Mouse (Mus musculus) kidney, postnatal 0 days (tissue): Measurements from ENCODE around the gene Sim1. TPM values are rescaled to one million over a fixed set of nuclear protein-coding genes. Genes with fewer than 3 reads are reported as not detected.

ENCODE experiments used
- ATAC-seq: fragments of 200-750 bp; cut with Nextera tagmentation; replicated peaks from 2 replicates; pipeline ENCODE4 v1.8.0; 2017; ENCODE audit warnings: low read depth, moderate number of reproducible peaks, moderate TSS enrichment, moderate library complexity; ENCODE audit not compliant: low FRiP score
- DNase-seq: peaks from one replicate; pipeline ENCODE4 v3.0.0-alpha.2; 2016; ENCODE audit warnings: low spot score
- H3K27ac ChIP-seq: fragments of 300-500 bp; sonication (generic); 2 replicates; pipeline ENCODE4 v1.5.1; 2014; ENCODE audit warnings: mild to moderate bottlenecking
- H3K27me3 ChIP-seq: fragments of 300-500 bp; sonication (generic); 2 replicates; pipeline ENCODE4 v1.6.1; 2014; ENCODE audit warnings: low read length, mixed read lengths; ENCODE audit not compliant: insufficient read depth
- H3K36me3 ChIP-seq: fragments of 300-500 bp; sonication (generic); 2 replicates; pipeline ENCODE4 v1.6.1; 2014; ENCODE audit warnings: low read length, mixed read lengths; ENCODE audit not compliant: insufficient read depth
- H3K4me1 ChIP-seq: fragments of 300-500 bp; sonication (generic); replicated peaks from 2 replicates; pipeline ENCODE4 v1.6.1; 2014; ENCODE audit warnings: antibody characterized with exemption, low read length, mixed read lengths; ENCODE audit not compliant: insufficient read depth
- H3K4me2 ChIP-seq: fragments of 300-500 bp; sonication (generic); 2 replicates; pipeline ENCODE4 v1.6.1; 2014; ENCODE audit warnings: mild to moderate bottlenecking, low read length, moderate library complexity, mixed read lengths
- H3K4me3 ChIP-seq: fragments of 300-500 bp; sonication (generic); replicated peaks from 2 replicates; pipeline ENCODE4 v1.5.1; 2014; ENCODE audit warnings: low read depth, low read length
- H3K9ac ChIP-seq: fragments of 300-500 bp; sonication (generic); 2 replicates; pipeline ENCODE4 v1.6.1; 2014; ENCODE audit warnings: low read depth, low read length
- H3K9me3 ChIP-seq: fragments of 300-500 bp; sonication (generic); replicated peaks from 2 replicates; pipeline ENCODE4 v1.6.1; 2016; ENCODE audit warnings: low read length, inconsistent platforms, mixed read lengths
- CTCF ChIP-seq: IDR thresholded peaks from 2 replicates; pipeline ENCODE4 v1.5.1; 2016; ENCODE audit warnings: antibody characterized with exemption, low read depth, mild to moderate bottlenecking, moderate library complexity
- WGBS: fragments of 180-500 bp; shearing (Covaris S2); extraction: QIAGEN DNeasy Blood & Tissue Kit; methylation state at CpG from one replicate; pipeline ENCODE4 v1.1.7; 2014; 5-methylcytosine and 5-hydroxymethylcytosine counted together
- polyA plus RNA-seq: library from polyadenylated mRNA; unstranded; fragments of >200 nt; fragmentation: Nextera tagmentation; extraction: Ambion mirVana; gene quantifications from 2 replicates; pipeline ENCODE4 v1.2.1, GENCODE M21; 2015

The Sim1 gene
- polyA plus RNA-seq, 1 experiment from 2014 or later: 9.5 TPM

DNA sequence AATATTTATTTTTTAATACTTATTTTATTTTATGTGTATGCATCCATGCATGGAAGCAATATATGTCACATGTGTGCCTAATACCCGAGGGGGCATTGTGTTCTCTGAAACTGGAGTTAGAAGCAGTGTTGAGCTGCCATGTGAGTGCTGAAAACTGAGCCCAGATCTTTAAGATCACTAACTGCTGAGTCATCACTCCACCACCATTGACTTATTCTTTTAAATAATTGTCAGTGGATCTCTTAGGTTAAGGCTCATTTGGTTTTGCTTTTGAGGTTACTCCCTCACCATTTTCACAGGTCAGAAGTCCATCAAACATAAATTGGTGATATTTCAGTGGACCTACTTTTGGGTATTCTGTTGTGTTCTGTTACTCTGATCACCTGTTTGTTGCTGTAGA, 79.1 kb downstream of the Sim1 start:
- H3K4me2 ChIP-seq: no peak overlapping the region
- H3K36me3 ChIP-seq: no peaks in the 10 kb centered on the region
- H3K27ac ChIP-seq: no peak overlapping the region
- DNase-seq (no peak), ATAC-seq (no peak)
- no peak overlapping the region for H3K4me3 ChIP-seq
- TF ChIP-seq CTCF: no peak
- no peaks in the 10 kb centered on the region for H3K4me1 ChIP-seq
- no peaks in the 10 kb centered on the region for H3K9me3 ChIP-seq
- no peak overlapping the region for H3K9ac ChIP-seq
- H3K27me3 ChIP-seq: no peaks in the 10 kb centered on the region
- 59% methylated on average over 1 of the region's 1 CpGs for WGBS

DNA sequence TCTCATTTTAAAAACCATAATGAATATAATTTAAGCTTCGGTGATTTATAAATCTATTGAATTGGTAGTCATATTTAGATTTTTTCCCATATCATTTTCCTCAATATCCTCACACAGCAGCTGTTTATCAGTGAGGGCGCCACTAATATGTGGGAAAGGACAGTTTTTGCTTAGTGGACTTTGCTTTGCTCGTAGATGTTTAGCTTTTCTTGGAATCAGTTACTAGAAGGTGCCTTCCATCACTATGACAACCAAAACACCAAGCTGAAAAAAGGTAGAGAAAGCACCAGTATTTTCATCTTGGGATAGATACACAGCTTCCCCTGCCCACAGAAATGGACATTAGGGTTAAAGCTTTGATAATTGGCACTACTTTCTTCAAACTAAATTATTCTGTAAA, 87.3 kb downstream of the Sim1 start:
- Histone ChIP-seq H3K36me3 (no peaks in the 10 kb centered on the region), H3K4me1 (no peaks in the 10 kb centered on the region), H3K27me3 (no peaks in the 10 kb centered on the region), H3K4me2 (no peak overlapping the region), H3K9me3 (no peaks in the 10 kb centered on the region), H3K4me3 (no peak overlapping the region), H3K9ac (no peak overlapping the region), H3K27ac (no peak overlapping the region)
- TF ChIP-seq CTCF: no peak
- ATAC-seq (peak; percentile 72; the same call in 1 of the 2 replicates), DNase-seq (peak; percentile 4)
- WGBS: 79% methylated on average over 3 of the region's 3 CpGs

DNA sequence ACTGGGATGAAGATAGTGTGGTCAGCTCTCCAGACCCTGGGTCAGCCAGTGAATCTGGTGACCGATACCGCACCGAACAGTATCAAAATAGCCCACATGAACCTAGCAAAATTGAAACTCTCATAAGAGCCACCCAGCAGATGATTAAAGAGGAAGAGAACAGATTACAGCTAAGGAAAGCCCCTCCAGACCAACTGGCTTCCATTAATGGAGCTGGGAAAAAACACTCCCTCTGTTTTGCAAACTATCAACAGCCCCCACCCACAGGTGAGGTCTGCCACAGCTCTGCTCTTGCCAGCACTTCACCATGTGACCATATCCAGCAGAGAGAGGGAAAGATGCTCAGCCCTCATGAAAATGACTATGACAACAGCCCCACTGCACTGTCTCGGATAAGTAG, 89.1 kb downstream of the Sim1 start:
- Histone ChIP-seq H3K4me2 (no peak overlapping the region), H3K4me3 (no peak overlapping the region), H3K9ac (no peak overlapping the region), H3K27ac (no peak overlapping the region), H3K9me3 (no peaks in the 10 kb centered on the region), H3K27me3 (no peaks in the 10 kb centered on the region), H3K36me3 (no peaks in the 10 kb centered on the region), H3K4me1 (no peaks in the 10 kb centered on the region)
- ATAC-seq (no peak), DNase-seq (no peak)
- 92% methylated on average over 4 of the region's 4 CpGs for WGBS
- TF ChIP-seq CTCF: no peak

DNA sequence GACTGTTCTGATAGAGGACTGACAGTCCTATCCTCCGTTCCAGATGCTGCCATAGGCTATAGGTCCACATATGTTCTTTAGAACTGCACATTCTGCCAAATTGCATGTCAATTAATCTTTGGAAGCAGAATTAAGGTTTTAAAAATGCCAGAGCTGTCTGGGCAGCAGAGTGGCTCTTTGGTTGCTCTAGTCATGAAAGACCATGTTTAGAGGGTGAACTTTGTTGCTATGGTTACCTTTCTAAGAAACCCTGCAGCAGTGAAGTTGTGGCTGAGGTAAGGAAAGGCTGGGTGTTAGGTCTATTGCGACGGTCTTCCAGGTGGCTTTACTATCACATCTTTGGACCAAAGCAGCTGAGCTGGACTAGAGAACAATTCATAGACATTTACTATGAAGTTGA, 113.2 kb downstream of the Sim1 start:
- Histone ChIP-seq H3K9ac (no peak overlapping the region), H3K27me3 (no peaks in the 10 kb centered on the region), H3K4me3 (no peak overlapping the region), H3K4me2 (no peak overlapping the region), H3K4me1 (no peaks in the 10 kb centered on the region), H3K36me3 (no peaks in the 10 kb centered on the region), H3K27ac (no peak overlapping the region), H3K9me3 (no peaks in the 10 kb centered on the region)
- TF ChIP-seq CTCF: no peak
- ATAC-seq (no peak), DNase-seq (no peak)
- 76% methylated on average over 3 of the region's 3 CpGs for whole genome bisulfite sequencing

DNA sequence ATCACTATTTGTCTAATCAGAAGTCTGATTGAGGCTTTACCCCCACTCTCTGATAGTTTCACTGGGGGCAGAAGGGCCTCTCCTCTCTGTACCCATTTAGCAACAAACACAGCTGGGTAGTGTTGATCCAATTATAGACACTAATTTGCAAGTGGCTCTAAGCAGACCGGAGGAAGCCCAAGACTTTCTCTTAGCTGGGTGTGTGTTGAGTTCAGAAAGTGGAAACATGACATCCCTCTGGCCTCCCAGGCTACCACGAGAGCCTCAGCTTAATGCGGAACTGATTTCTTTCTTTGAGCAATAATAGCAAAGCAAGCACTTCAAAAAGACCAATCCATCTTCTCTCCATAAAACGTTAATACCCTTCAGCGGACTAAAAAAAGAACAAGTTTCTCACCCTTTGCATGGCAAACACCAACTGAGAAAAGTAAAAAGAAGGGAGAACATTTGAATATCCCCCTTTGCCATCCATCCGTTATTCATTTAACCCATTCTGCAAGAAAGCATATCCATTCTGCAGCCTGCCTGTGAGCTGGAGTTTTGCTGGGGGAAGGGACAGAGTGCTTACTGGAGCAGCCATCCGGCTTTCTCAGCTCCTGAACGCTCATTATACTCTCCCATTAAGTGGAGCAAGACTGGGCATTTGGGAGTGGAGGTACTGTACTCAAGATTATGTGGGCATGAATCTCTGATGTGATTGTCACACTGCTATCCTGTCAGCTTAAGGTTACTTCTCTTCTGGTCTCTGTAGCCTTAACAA, 117.0 kb downstream of the Sim1 start:
- peak; percentile 11 for DNase-seq

DNA sequence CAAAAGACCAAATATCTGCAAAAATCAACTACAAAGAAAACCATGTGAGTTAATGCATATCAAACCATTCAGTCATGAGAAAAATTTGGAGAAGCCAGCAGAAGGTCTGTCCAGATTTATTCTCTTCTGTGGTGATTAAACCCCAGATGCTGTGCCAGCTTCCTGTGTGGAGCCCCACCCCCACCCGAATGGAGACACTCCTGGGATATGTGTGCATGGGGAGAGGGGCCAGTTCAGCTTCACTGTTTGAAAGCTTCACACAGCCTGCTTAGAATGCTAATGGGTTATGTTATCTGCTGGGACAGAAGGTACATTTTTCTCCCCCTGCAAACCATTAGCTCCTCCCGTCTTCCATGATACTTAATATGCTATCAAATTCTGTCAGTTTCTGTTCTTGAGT, 120.3 kb downstream of the Sim1 start:
- Histone ChIP-seq H3K36me3 (no peaks in the 10 kb centered on the region), H3K9ac (no peak overlapping the region), H3K27ac (no peak overlapping the region), H3K4me1 (no peaks in the 10 kb centered on the region), H3K4me3 (no peak overlapping the region), H3K9me3 (no peaks in the 10 kb centered on the region), H3K4me2 (no peak overlapping the region), H3K27me3 (no peaks in the 10 kb centered on the region)
- TF ChIP-seq CTCF: no peak
- no peak for DNase-seq
- ATAC-seq: no peak
- WGBS: 58% methylated on average over 2 of the region's 2 CpGs

More for the DNA sequence above, 117.0 kb downstream of the Sim1 start:
- WGBS: 13% methylated on average over 8 of the region's 8 CpGs
- Histone ChIP-seq H3K4me2 (no peak overlapping the region), H3K4me3 (no peak overlapping the region), H3K9ac (no peak overlapping the region), H3K9me3 (no peaks in the 10 kb centered on the region), H3K36me3 (no peaks in the 10 kb centered on the region), H3K27ac (no peak overlapping the region), H3K4me1 (no peaks in the 10 kb centered on the region), H3K27me3 (no peaks in the 10 kb centered on the region)
- ATAC-seq: no peak
- TF ChIP-seq CTCF: no peak

DNA sequence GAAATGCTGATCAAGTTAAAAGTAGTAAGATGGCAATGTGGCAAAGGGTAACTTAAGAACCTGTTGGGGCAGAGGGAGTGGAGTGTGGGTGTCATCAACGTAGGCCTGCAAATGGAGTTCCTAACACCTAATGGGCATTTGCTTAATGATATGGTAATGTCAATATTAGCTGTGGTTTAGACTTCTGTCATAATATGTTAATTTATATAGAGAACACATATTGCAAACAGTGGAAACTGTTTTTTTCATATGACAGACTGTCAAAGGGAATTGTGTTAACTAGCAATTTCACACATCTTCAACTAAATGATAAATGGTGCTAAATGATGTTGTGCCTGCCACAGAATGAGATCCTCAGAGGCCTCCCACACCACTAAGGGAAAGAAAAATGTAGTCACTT, 120.8 kb downstream of the Sim1 start:
- ATAC-seq (no peak), DNase-seq (no peak)
- Histone ChIP-seq H3K4me1 (no peaks in the 10 kb centered on the region), H3K9me3 (no peaks in the 10 kb centered on the region), H3K4me2 (no peak overlapping the region), H3K36me3 (no peaks in the 10 kb centered on the region), H3K9ac (no peak overlapping the region), H3K27me3 (no peaks in the 10 kb centered on the region), H3K27ac (no peak overlapping the region), H3K4me3 (no peak overlapping the region)
- TF ChIP-seq CTCF: no peak
- WGBS: 49% methylated on average over 1 of the region's 1 CpGs
